Mouse (Mus musculus) spleen, adult 2 months (tissue): ENCODE measurements around the gene Ffar2. TPM values are rescaled to one million over a fixed set of nuclear protein-coding genes. Genes with fewer than 3 reads are reported as not detected.

Experiments
- DNase-seq, 2 experiments: peaks; one replicate each; pipeline versions ENCODE4 v3.0.0 to v3.0.0-alpha.2; 2012 to 2021; ENCODE audit warnings: low spot score in 2 of 2, low read depth in 1 of 2
- H3K27ac ChIP-seq: fragments of 200-500 bp; 2 replicates; pipeline ENCODE4 v1.5.1; 2012; ENCODE audit warnings: low read length, inconsistent platforms; ENCODE audit not compliant: insufficient read depth
- H3K27me3 ChIP-seq: fragments of 200-500 bp; 2 replicates; pipeline ENCODE4 v1.6.1; 2012; ENCODE audit warnings: mild to moderate bottlenecking, moderate library complexity, low read length, inconsistent platforms; ENCODE audit not compliant: control insufficient read depth, insufficient read depth
- H3K36me3 ChIP-seq: fragments of 200-500 bp; 2 replicates; pipeline ENCODE4 v1.6.1; 2012; ENCODE audit warnings: mild to moderate bottlenecking, low read length, inconsistent platforms; ENCODE audit not compliant: control insufficient read depth, insufficient read depth
- H3K4me1 ChIP-seq: fragments of 200-500 bp; 2 replicates; pipeline ENCODE4 v1.6.1; 2011; ENCODE audit warnings: inconsistent platforms; ENCODE audit not compliant: control insufficient read depth, insufficient read depth, insufficient read length
- H3K4me3 ChIP-seq: fragments of 200-500 bp; 2 replicates; pipeline ENCODE4 v1.5.1; 2011; ENCODE audit warnings: mild to moderate bottlenecking, inconsistent platforms; ENCODE audit not compliant: insufficient read depth, insufficient read length; ENCODE audit errors: extremely low read depth
- CTCF ChIP-seq: fragments of 200-500 bp; IDR thresholded peaks from 2 replicates; pipeline ENCODE4 v1.5.1; 2011; ENCODE audit warnings: mild to moderate bottlenecking, inconsistent platforms; ENCODE audit not compliant: insufficient read depth, insufficient read length, insufficient replicate concordance; ENCODE audit errors: extremely low read depth
- POLR2A ChIP-seq: fragments of 200-500 bp; IDR thresholded peaks from 2 replicates; pipeline ENCODE4 v1.6.1; 2011; ENCODE audit warnings: low read depth, low read length, inconsistent platforms
- WGBS: fragments of 180-500 bp; shearing (Covaris S2); methylation state at CpG from one replicate; pipeline ENCODE4 v1.1.7; 2018; 5-methylcytosine and 5-hydroxymethylcytosine counted together
- polyA plus RNA-seq: library from polyadenylated mRNA; depleted of rRNA; stranded (reverse); fragments of >200 nt; gene quantifications from 2 replicates; pipeline ENCODE4 v1.2.3, GENCODE M21; 2012; rRNA removed

Ffar2 gene
- 19.2 and 38.6 TPM in 2 replicates for polyA plus RNA-seq

DNA sequence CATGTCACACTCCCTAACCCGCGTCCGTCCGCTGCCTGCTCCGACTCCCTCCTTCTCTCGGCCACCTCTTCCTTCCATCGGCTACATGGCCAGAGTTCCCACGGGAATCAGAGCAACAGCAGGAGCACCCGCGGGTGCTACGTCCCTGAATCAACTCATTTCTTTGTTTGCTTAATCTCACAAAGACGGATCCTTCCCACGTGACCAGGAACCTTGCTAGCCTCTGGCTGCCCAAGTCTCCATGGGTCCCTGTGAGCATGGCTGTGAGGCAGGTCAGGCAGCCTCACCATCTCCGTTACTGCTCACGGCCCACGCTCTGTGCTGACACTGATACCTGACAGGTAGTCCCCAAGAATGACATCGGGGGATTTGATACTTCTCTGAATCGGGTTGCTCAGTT lies at the start of gene Ffar2:
TSS of gene Ffar2 (minus strand) at position 101 of the 400 bp plus-strand sequence.
- no peak within 1 kb of the TSS for H3K27ac ChIP-seq
- DNase-seq: no peak
- no peaks in the 10 kb centered on the region for H3K27me3 ChIP-seq
- 94% methylated on average over 18 of the region's 18 CpGs for WGBS
- no peak within 1 kb of the TSS for H3K4me3 ChIP-seq
- no peaks in the 10 kb centered on the region for H3K36me3 ChIP-seq
- H3K4me1 ChIP-seq: peaks cover 24% of the 10 kb centered on the region
- TF ChIP-seq CTCF: no peak
- TF ChIP-seq POLR2A: no peak

DNA sequence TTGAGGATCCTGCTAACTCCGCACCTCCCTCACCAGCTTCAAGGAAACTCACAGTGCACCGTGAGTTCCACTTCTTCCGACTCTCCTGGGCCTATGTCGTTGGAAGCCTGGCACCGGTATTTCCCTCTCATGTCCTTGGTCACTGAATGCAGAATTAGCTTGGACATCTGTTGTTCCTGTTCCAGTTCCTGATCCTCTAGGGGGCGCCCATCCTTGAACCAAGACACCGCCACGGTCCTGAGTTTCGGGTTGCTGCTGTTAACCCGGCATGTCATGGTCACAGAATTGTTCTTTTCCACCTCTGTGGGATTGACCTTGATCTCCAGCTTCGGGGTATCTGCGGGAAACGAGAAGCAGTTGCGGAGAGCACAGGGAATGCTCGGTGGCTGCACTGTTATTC lies 49.5 kb upstream of the Ffar2 start:
- no peaks in the 10 kb centered on the region for H3K27me3 ChIP-seq
- H3K27ac ChIP-seq: peak overlapping the region; percentile 19
- peaks cover 14% of the 10 kb centered on the region; the same call in 1 of the 2 replicates for H3K4me1 ChIP-seq
- 20% methylated on average over 15 of the region's 15 CpGs for WGBS
- H3K4me3 ChIP-seq: no peak overlapping the region; the same call in 1 of the 2 replicates
- peak in 1 of 2 experiments; percentile 78 for DNase-seq
- no peak for TF ChIP-seq POLR2A
- TF ChIP-seq CTCF: peak; percentile 64; the same call in 1 of the 2 replicates
- H3K36me3 ChIP-seq: peaks cover 43% of the 10 kb centered on the region

DNA sequence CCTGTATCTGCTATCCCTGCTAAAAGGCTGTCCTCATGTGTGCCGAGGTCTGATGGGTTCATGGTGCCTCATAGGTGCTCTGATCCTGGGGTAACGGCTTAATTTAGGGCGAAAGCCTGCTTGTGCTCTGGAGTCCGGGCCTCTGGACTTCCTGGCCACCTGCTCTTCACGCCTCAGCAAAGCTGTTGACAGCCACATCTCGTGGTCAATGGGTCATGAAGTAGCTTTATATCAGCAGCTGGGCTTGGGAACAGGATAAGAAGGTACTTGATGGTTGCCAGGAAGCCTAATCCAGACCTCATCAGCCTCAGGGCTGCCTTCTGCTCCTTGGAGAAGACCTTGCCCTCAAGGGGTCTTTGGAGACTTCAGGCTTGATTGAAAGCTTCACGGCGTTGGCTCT lies 39.8 kb upstream of the Ffar2 start:
- H3K4me3 ChIP-seq: no peak overlapping the region
- H3K4me1 ChIP-seq: peaks cover 8% of the 10 kb centered on the region; the same call in 1 of the 2 replicates
- 36% methylated on average over 8 of the region's 8 CpGs for WGBS
- H3K27me3 ChIP-seq: no peaks in the 10 kb centered on the region
- peaks cover 24% of the 10 kb centered on the region for H3K36me3 ChIP-seq
- peak overlapping the region; percentile 13 for H3K27ac ChIP-seq
- DNase-seq: no peak
- TF ChIP-seq POLR2A (no peak), CTCF (no peak)

DNA sequence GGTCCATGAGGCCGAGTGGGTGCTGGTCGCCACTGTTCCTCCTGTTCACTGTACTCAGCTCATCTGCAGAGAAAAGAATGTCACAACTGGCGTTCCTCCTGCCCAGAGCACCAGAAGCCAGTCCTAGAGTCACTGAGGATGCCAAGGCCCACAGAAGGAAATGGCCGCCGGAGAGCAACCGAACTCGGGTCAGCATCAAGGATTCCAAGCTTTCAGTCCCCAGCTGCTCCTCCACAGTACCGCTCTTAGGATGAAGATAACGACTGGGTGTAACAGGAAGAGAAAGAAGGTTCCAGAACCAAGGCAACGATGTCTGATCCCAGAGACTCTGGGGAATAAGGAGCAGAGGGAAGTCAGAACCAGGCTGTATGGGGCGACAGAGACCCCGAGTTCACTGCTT lies 37.9 kb upstream of the Ffar2 start, which contains the start of gene Ffar1:
TSS of gene Ffar1 (minus strand) at position 101 of the 400 bp plus-strand sequence.
- WGBS: 85% methylated on average over 12 of the region's 12 CpGs
- Histone ChIP-seq H3K27ac (no peak within 1 kb of the TSS), H3K27me3 (no peaks in the 10 kb centered on the region), H3K36me3 (peaks cover 11% of the 10 kb centered on the region), H3K4me3 (no peak within 1 kb of the TSS), H3K4me1 (peaks cover 15% of the 10 kb centered on the region; the same call in 1 of the 2 replicates)
- no peak for DNase-seq
- TF ChIP-seq POLR2A: no peak
- no peak for TF ChIP-seq CTCF

DNA sequence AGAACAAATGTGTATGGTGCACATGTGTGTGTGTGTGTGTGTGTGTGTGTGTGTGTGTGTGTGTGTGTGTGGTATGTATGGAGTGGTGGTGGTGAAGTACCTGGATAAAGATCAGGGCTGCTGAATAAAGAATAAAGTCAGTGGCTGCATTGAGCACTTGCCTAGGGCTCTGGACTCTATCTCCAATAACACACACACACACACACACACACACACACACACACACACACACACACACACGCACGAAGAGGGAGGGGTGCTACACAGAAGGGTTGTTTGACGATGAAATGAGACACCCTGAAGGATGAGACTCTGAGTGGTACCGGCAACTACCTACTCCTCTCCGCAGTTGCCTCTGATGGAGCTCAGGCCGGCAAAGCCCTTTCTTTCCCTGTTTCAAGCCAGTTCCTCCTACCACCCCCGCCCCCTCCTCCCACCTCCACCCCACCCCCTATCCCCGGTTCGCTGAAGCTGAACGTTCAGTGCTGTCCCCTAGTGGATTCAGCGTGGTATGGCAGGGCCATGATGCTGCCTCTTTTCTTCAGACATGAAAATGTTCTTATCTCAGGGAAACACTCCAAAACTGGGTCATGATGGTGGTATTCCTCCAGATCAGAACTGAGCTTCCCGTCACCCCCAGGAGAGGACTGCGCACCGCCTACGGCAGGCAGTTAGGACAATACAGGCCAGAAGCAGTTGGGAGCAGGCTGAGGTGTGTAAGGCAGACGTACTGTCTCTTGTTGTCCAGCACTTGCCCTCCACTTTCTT lies 36.2 kb upstream of the Ffar2 start:
- H3K4me3 ChIP-seq: peak overlapping the region; percentile 14; the same call in 1 of the 2 replicates

DNA sequence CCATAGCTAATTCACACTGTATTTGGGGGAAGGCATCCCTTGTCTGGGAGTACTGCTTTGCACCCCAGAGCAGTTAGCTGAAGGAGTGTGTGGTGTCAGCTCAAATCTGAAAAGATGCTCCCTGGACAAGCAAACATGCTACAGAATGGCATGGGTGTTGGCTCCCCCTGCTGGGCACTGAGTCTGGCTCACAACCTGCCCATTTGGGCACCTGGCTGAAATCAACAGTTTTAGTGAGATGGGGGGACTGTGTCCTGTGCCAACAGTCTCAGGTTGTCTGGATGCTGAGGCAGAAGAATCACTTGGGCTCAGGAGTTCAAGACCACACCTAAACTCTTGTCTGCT lies 35.7 kb upstream of the Ffar2 start:
- peak; percentile 91; the same call in 1 of the 2 replicates for TF ChIP-seq CTCF
- no peak for TF ChIP-seq POLR2A
- Histone ChIP-seq H3K36me3 (no peaks in the 10 kb centered on the region), H3K27me3 (no peaks in the 10 kb centered on the region), H3K4me3 (no peak overlapping the region), H3K4me1 (peaks cover 15% of the 10 kb centered on the region; the same call in 1 of the 2 replicates), H3K27ac (no peak overlapping the region)
- peak; percentile 76 to 85 for DNase-seq

More for the DNA sequence above, 36.2 kb upstream of the Ffar2 start:
- peaks cover 2% of the 10 kb centered on the region; the same call in 1 of the 2 replicates for H3K36me3 ChIP-seq
- no peak overlapping the region for H3K27ac ChIP-seq
- no peaks in the 10 kb centered on the region for H3K27me3 ChIP-seq
- peaks cover 15% of the 10 kb centered on the region; the same call in 1 of the 2 replicates for H3K4me1 ChIP-seq
- peak; percentile 51 to 53 for DNase-seq
- peak; percentile 76; the same call in 1 of the 2 replicates for TF ChIP-seq CTCF
- TF ChIP-seq POLR2A: no peak
- WGBS: 9% methylated on average over 13 of the region's 16 CpGs
